Mouse (Mus musculus): ENCODE measurements at regions not wholly inside any gene's neighbourhood (a gene's known extent, or its start where the extent isn't known, plus 50 kb on each side); places are given as distances from the start of the nearest gene placed in this dataset.

GRCm38 (mm10) chr11:90109681-90110111 is 77.8 kb upstream of the Gm45716 start:
- Histone ChIP-seq H3K27ac (replicated peaks; ENCODE audit: low read depth, low read length) (no peak overlapping the region), H3K9ac (replicated peaks; ENCODE audit: low read length) (no peak overlapping the region), H3K36me3 (replicated peaks; ENCODE audit: control insufficient read depth, insufficient read depth, low read depth, low read length) (no peaks in the 10 kb centered on the region), H3K4me3 (ENCODE audit: low read depth, low read length) (no peak overlapping the region), H3K4me1 (ENCODE audit: control insufficient read depth, insufficient read depth, low read length) (no peaks in the 10 kb centered on the region), H3K4me2 (ENCODE audit: low read depth, low read length) (no peak overlapping the region), H3K27me3 (ENCODE audit: control insufficient read depth, insufficient read depth, low read length) (no peaks in the 10 kb centered on the region), H3K9me3 (replicated peaks; ENCODE audit: control insufficient read depth, low read length) (no peaks in the 10 kb centered on the region)
- DNase-seq (ENCODE audit: low spot score) (no peak), ATAC-seq (replicated peaks; ENCODE audit: insufficient number of reproducible peaks, low FRiP score, low TSS enrichment, low read depth) (no peak)
- 12% methylated on average over 2 of the region's 2 CpGs for WGBS

GRCm38 (mm10) chr11:90110170-90110569 is 77.3 kb upstream of the Gm45716 start:
- Histone ChIP-seq H3K27me3 (ENCODE audit: control insufficient read depth, insufficient read depth, low read length) (no peaks in the 10 kb centered on the region), H3K4me3 (ENCODE audit: low read depth, low read length) (no peak overlapping the region), H3K4me1 (ENCODE audit: control insufficient read depth, insufficient read depth, low read length) (no peaks in the 10 kb centered on the region), H3K4me2 (ENCODE audit: low read depth, low read length) (no peak overlapping the region), H3K27ac (replicated peaks; ENCODE audit: low read depth, low read length) (no peak overlapping the region), H3K9me3 (replicated peaks; ENCODE audit: control insufficient read depth, low read length) (no peaks in the 10 kb centered on the region), H3K9ac (replicated peaks; ENCODE audit: low read length) (no peak overlapping the region), H3K36me3 (replicated peaks; ENCODE audit: control insufficient read depth, insufficient read depth, low read depth, low read length) (no peaks in the 10 kb centered on the region)
- WGBS, result 71% methylated on average over 3 of the region's 3 CpGs
- DNase-seq (ENCODE audit: low spot score) (no peak), ATAC-seq (replicated peaks; ENCODE audit: insufficient number of reproducible peaks, low FRiP score, low TSS enrichment, low read depth) (no peak)

- no peak overlapping the region for H3K27ac ChIP-seq (replicated peaks; ENCODE audit: low read depth, low read length)
- WGBS, result 84% methylated on average over 7 of the region's 7 CpGs
These were observed 75.3 kb upstream of the Gm45716 start for GRCm38 (mm10) chr11:90112174-90112573.

GRCm38 (mm10) chr11:90116676-90117663 is 70.5 kb upstream of the Gm45716 start:
- no peak overlapping the region; the same call in 1 of the 2 replicates for H3K4me2 ChIP-seq (ENCODE audit: low read depth, low read length)
- ATAC-seq (replicated peaks; ENCODE audit: insufficient number of reproducible peaks, low FRiP score, low TSS enrichment, low read depth) (no peak), DNase-seq (ENCODE audit: low spot score) (no peak)
- H3K36me3 ChIP-seq (replicated peaks; ENCODE audit: control insufficient read depth, insufficient read depth, low read depth, low read length), result no peaks in the 10 kb centered on the region
- H3K4me3 ChIP-seq (ENCODE audit: low read depth, low read length), result no peak overlapping the region
- no peak overlapping the region for H3K9ac ChIP-seq (replicated peaks; ENCODE audit: low read length)
- H3K27ac ChIP-seq (replicated peaks; ENCODE audit: low read depth, low read length), result no peak overlapping the region
- WGBS, result 29% methylated on average over 20 of the region's 20 CpGs
- H3K27me3 ChIP-seq (ENCODE audit: control insufficient read depth, insufficient read depth, low read length), result no peaks in the 10 kb centered on the region
- no peaks in the 10 kb centered on the region for H3K9me3 ChIP-seq (replicated peaks; ENCODE audit: control insufficient read depth, low read length)
- no peaks in the 10 kb centered on the region for H3K4me1 ChIP-seq (ENCODE audit: control insufficient read depth, insufficient read depth, low read length)

More at GRCm38 (mm10) chr11:90112174-90112573, 75.3 kb upstream of the Gm45716 start:
- Histone ChIP-seq H3K36me3 (replicated peaks; ENCODE audit: control insufficient read depth, insufficient read depth, low read depth, low read length) (no peaks in the 10 kb centered on the region), H3K9ac (replicated peaks; ENCODE audit: low read length) (no peak overlapping the region), H3K27me3 (ENCODE audit: control insufficient read depth, insufficient read depth, low read length) (no peaks in the 10 kb centered on the region), H3K4me2 (ENCODE audit: low read depth, low read length) (no peak overlapping the region), H3K9me3 (replicated peaks; ENCODE audit: control insufficient read depth, low read length) (no peaks in the 10 kb centered on the region), H3K4me3 (ENCODE audit: low read depth, low read length) (no peak overlapping the region), H3K4me1 (ENCODE audit: control insufficient read depth, insufficient read depth, low read length) (no peaks in the 10 kb centered on the region)
- ATAC-seq (replicated peaks; ENCODE audit: insufficient number of reproducible peaks, low FRiP score, low TSS enrichment, low read depth), result no peak
- DNase-seq (ENCODE audit: low spot score), result no peak

- Histone ChIP-seq H3K36me3 (replicated peaks; ENCODE audit: control insufficient read depth, insufficient read depth, low read depth, low read length) (no peaks in the 10 kb centered on the region), H3K4me1 (ENCODE audit: control insufficient read depth, insufficient read depth, low read length) (no peaks in the 10 kb centered on the region), H3K27ac (replicated peaks; ENCODE audit: low read depth, low read length) (no peak overlapping the region), H3K4me2 (ENCODE audit: low read depth, low read length) (no peak overlapping the region), H3K9ac (replicated peaks; ENCODE audit: low read length) (no peak overlapping the region), H3K4me3 (ENCODE audit: low read depth, low read length) (no peak overlapping the region), H3K27me3 (ENCODE audit: control insufficient read depth, insufficient read depth, low read length) (no peaks in the 10 kb centered on the region), H3K9me3 (replicated peaks; ENCODE audit: control insufficient read depth, low read length) (no peaks in the 10 kb centered on the region)
- ATAC-seq (replicated peaks; ENCODE audit: insufficient number of reproducible peaks, low FRiP score, low TSS enrichment, low read depth) (no peak), DNase-seq (ENCODE audit: low spot score) (no peak)
- WGBS, result 60% methylated on average over 5 of the region's 5 CpGs
These were observed 69.7 kb upstream of the Gm45716 start for GRCm38 (mm10) chr11:90117664-90118295.

- no peak overlapping the region for H3K4me2 ChIP-seq (ENCODE audit: low read depth, low read length)
- DNase-seq (ENCODE audit: low spot score) (no peak), ATAC-seq (replicated peaks; ENCODE audit: insufficient number of reproducible peaks, low FRiP score, low TSS enrichment, low read depth) (no peak)
- no peaks in the 10 kb centered on the region for H3K9me3 ChIP-seq (replicated peaks; ENCODE audit: control insufficient read depth, low read length)
- 38% methylated on average over 3 of the region's 3 CpGs for WGBS
- no peaks in the 10 kb centered on the region for H3K4me1 ChIP-seq (ENCODE audit: control insufficient read depth, insufficient read depth, low read length)
- H3K27ac ChIP-seq (replicated peaks; ENCODE audit: low read depth, low read length), result no peak overlapping the region
- H3K27me3 ChIP-seq (ENCODE audit: control insufficient read depth, insufficient read depth, low read length), result no peaks in the 10 kb centered on the region
- no peaks in the 10 kb centered on the region for H3K36me3 ChIP-seq (replicated peaks; ENCODE audit: control insufficient read depth, insufficient read depth, low read depth, low read length)
- H3K4me3 ChIP-seq (ENCODE audit: low read depth, low read length), result no peak overlapping the region
- no peak overlapping the region for H3K9ac ChIP-seq (replicated peaks; ENCODE audit: low read length)
These were observed 65.6 kb upstream of the Gm45716 start for GRCm38 (mm10) chr11:90121902-90122301.

GRCm38 (mm10) chr11:90122709-90123108 is 64.8 kb upstream of the Gm45716 start:
- Histone ChIP-seq H3K36me3 (replicated peaks; ENCODE audit: control insufficient read depth, insufficient read depth, low read depth, low read length) (no peaks in the 10 kb centered on the region), H3K4me1 (ENCODE audit: control insufficient read depth, insufficient read depth, low read length) (no peaks in the 10 kb centered on the region), H3K9ac (replicated peaks; ENCODE audit: low read length) (no peak overlapping the region), H3K4me2 (ENCODE audit: low read depth, low read length) (no peak overlapping the region), H3K9me3 (replicated peaks; ENCODE audit: control insufficient read depth, low read length) (no peaks in the 10 kb centered on the region), H3K27me3 (ENCODE audit: control insufficient read depth, insufficient read depth, low read length) (no peaks in the 10 kb centered on the region), H3K27ac (replicated peaks; ENCODE audit: low read depth, low read length) (no peak overlapping the region), H3K4me3 (ENCODE audit: low read depth, low read length) (no peak overlapping the region)
- ATAC-seq (replicated peaks; ENCODE audit: insufficient number of reproducible peaks, low FRiP score, low TSS enrichment, low read depth) (no peak), DNase-seq (ENCODE audit: low spot score) (no peak)
- 70% methylated on average over 3 of the region's 3 CpGs for WGBS

- Histone ChIP-seq H3K4me2 (ENCODE audit: low read depth, low read length) (no peak overlapping the region), H3K9ac (replicated peaks; ENCODE audit: low read length) (no peak overlapping the region), H3K27me3 (ENCODE audit: control insufficient read depth, insufficient read depth, low read length) (no peaks in the 10 kb centered on the region), H3K4me1 (ENCODE audit: control insufficient read depth, insufficient read depth, low read length) (no peaks in the 10 kb centered on the region), H3K9me3 (replicated peaks; ENCODE audit: control insufficient read depth, low read length) (no peaks in the 10 kb centered on the region), H3K36me3 (replicated peaks; ENCODE audit: control insufficient read depth, insufficient read depth, low read depth, low read length) (no peaks in the 10 kb centered on the region), H3K4me3 (ENCODE audit: low read depth, low read length) (no peak overlapping the region), H3K27ac (replicated peaks; ENCODE audit: low read depth, low read length) (no peak overlapping the region)
- 84% methylated on average over 5 of the region's 5 CpGs for WGBS
- no peak for DNase-seq (ENCODE audit: low spot score)
- no peak for ATAC-seq (replicated peaks; ENCODE audit: insufficient number of reproducible peaks, low FRiP score, low TSS enrichment, low read depth)
These were observed 63.6 kb upstream of the Gm45716 start for GRCm38 (mm10) chr11:90123851-90124250.
